Mouse (Mus musculus) heart, postnatal 0 days (tissue): ENCODE measurements at regions not wholly inside any gene's neighbourhood (a gene's known extent, or its start where the extent isn't known, plus 50 kb on each side); places are given as distances from the start of the nearest gene placed in this dataset.

Experiments used
- CTCF ChIP-seq: IDR thresholded peaks from 2 replicates; pipeline ENCODE4 v1.5.1; 2016; ENCODE audit warnings: antibody characterized with exemption, control low read depth, low read depth
- EP300 ChIP-seq: IDR thresholded peaks from 2 replicates; pipeline ENCODE4 v1.6.1; 2016; ENCODE audit warnings: antibody characterized with exemption, low read depth

DNA sequence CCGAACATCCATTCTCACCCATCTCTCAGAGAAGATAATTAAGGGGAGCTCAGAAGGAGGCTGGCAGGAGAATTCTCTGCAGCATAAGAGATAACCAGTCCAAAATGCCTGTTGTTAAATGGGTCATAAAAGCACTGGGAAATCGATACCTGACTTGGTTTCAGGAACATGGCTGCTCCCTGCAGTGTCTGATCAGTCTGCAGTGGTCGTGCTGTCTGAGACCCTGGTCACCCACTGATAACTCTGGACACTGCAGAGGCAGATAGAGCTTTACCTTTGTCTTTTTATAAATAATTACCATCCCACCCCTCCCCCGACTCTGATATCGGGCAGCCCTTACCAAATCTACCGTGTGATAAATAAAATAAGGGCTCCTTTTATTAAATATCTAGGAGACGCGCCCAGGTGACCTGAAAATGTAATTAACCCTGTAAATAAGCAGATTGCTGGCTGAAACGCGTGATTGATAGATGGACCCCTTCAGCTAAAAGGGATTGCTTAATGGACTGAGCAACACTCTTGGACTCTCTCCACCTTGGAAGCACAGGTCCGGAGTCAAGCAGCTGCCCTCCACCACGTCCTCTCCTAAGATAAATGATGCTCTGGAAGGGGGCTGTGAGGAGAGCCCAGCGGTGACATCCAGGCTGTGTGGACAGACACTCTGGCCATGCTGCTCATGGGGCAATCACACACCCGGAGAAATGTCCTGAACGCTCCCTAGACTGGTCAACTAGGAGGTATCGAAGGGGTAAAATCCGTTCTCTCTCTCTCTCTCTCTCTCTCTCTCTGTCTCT, 384.4 kb downstream of the Mtx2 start:
- TF ChIP-seq CTCF (no peak), EP300 (no peak)
